Mouse (Mus musculus): ENCODE measurements around the gene Cachd1. TPM values are rescaled to one million over a fixed set of nuclear protein-coding genes. Genes with fewer than 3 reads are reported as not detected.

Gene Cachd1
- total RNA-seq, 1 experiment from 2014 or later: not detected

Other genes with a start within 250 kb of the Cachd1 start
- not detected in 2 replicates for gene Gm10577, start 244.0 kb downstream of the Cachd1 start, total RNA-seq (2017)

Data from neutrophil, adult 5-6 weeks (primary cell).